Mouse (Mus musculus): ENCODE data around the gene Ccdc124. TPM values are rescaled to one million over a fixed set of nuclear protein-coding genes. Genes with fewer than 3 reads are reported as not detected.

Gene Ccdc124
- polyA plus RNA-seq, 1 experiment from 2014 or later: 182 TPM

DNA sequence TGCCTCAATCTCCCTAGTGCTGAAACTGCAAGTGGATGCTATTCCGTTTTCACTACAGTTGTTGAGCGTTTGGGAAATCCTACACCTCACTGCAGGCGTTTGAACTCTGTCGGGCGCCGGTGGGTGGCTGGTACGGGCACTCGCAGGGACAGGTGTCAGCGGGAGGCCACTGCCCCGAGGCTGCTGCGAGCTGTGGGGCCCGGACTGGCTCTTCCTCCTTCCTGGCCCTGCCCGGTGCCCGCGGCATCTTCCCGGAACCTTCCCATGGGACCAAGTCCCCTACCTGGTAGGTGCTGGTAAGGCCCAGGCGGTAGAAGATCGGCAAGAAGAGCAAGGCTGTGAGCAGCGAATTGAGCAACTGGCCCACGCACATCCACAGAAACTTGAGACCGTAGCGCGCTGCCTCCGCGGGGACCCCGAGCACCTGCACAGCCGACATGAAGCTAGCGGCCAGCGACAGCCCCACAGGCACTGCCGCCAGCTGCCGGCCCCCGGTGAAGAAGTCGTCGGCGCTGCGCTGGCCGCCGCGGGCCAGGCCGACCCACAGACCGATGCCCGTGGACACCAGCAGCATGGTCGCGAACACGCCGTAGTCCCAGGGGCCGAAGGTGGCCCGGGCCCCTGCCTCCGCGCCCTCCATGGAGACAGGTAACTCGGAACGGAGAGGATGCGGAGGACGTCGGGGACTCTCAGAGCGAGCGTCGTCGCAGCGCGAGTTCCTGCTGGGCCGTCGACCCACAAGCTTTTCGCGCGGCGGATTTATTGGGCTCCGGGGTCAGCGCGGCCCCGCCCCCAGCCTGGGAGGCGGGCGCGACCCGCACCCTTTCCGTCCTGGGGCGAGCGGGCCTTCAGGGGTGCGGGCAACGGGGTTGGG lies 18.5 kb upstream of the Ccdc124 start, which contains the start of gene Slc5a5:
Slc5a5 (minus strand) TSS at position 736 of the 874 bp plus-strand sequence.
- WGBS: 5% methylated on average over 79 of the region's 80 CpGs
- no peak for ATAC-seq
- Histone ChIP-seq H3K27me3 (ENCODE audit: control insufficient read depth, insufficient read depth, low read depth, low read length) (peaks cover 51% of the 10 kb centered on the region), H3K9me3 (replicated peaks; ENCODE audit: control insufficient read depth, low read length, poor library complexity, severe bottlenecking) (no peaks in the 10 kb centered on the region), H3K27ac (ENCODE audit: low read length) (no peak within 1 kb of the TSS), H3K4me1 (ENCODE audit: control insufficient read depth, insufficient read depth, low read length) (peaks cover 11% of the 10 kb centered on the region), H3K9ac (ENCODE audit: low read depth, low read length) (peak within 1 kb of the TSS; percentile 34; the same call in 1 of the 2 replicates), H3K36me3 (ENCODE audit: control insufficient read depth, insufficient read depth, low read length) (peaks cover 25% of the 10 kb centered on the region), H3K4me3 (ENCODE audit: low read depth, low read length) (peak within 1 kb of the TSS; percentile 22), H3K4me2 (ENCODE audit: low read length) (peak within 1 kb of the TSS; percentile 31)

DNA sequence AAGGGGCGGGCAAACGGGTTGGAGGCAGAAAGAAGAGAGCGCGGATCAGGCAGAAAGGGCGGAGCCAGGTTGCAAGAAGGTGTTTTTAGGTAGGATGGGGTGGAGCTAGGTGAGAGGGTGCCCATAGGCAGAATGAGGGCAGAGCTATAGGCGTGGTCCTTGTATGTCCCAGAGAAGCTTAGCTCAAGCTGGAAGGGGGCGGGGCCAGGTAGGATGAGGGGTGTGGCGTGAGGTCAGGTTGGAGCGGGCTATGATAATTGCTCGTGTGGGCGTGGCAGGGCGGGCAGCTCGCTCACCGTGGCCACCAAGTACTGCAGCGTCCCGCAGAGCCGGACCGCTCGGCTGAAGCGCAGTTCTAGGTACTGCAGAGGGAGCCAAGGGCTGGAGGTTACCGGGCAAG lies 17.6 kb upstream of the Ccdc124 start:
- peaks cover 9% of the 10 kb centered on the region for H3K4me1 ChIP-seq (ENCODE audit: control insufficient read depth, insufficient read depth, low read length)
- no peak overlapping the region for H3K9ac ChIP-seq (ENCODE audit: low read depth, low read length)
- ATAC-seq: no peak
- peaks cover 51% of the 10 kb centered on the region for H3K27me3 ChIP-seq (ENCODE audit: control insufficient read depth, insufficient read depth, low read depth, low read length)
- H3K9me3 ChIP-seq (replicated peaks; ENCODE audit: control insufficient read depth, low read length, poor library complexity, severe bottlenecking): no peaks in the 10 kb centered on the region
- WGBS: 12% methylated on average over 21 of the region's 21 CpGs
- no peak overlapping the region for H3K27ac ChIP-seq (ENCODE audit: low read length)
- no peak overlapping the region for H3K4me3 ChIP-seq (ENCODE audit: low read depth, low read length)
- H3K4me2 ChIP-seq (ENCODE audit: low read length): no peak overlapping the region
- H3K36me3 ChIP-seq (ENCODE audit: control insufficient read depth, insufficient read depth, low read length): peaks cover 25% of the 10 kb centered on the region

DNA sequence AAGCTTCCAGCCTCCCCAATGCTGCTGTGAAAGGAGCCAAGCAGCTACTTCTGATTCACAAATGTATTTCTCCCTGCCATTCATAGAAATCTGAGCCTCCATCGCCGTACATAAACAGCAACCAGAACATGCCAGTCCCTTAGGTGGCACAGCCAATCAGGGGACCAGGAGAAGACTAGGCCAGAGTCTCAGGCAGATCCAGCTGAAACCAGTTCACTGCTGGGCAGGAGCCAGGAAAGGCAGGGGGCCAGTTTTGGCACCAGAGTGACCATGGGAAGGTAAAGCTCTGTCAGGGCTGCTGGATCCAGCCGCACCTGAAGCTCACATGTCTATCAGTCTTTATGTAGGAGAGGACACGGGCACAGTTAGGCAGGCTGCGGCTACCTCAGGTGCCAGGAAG lies 16.9 kb upstream of the Ccdc124 start:
- no peaks in the 10 kb centered on the region for H3K9me3 ChIP-seq (replicated peaks; ENCODE audit: control insufficient read depth, low read length, poor library complexity, severe bottlenecking)
- no peak overlapping the region for H3K27ac ChIP-seq (ENCODE audit: low read length)
- H3K27me3 ChIP-seq (ENCODE audit: control insufficient read depth, insufficient read depth, low read depth, low read length): peaks cover 51% of the 10 kb centered on the region
- no peak overlapping the region for H3K4me2 ChIP-seq (ENCODE audit: low read length)
- ATAC-seq: no peak
- H3K4me3 ChIP-seq (ENCODE audit: low read depth, low read length): no peak overlapping the region
- 92% methylated on average over 5 of the region's 5 CpGs for WGBS
- H3K9ac ChIP-seq (ENCODE audit: low read depth, low read length): no peak overlapping the region
- H3K4me1 ChIP-seq (ENCODE audit: control insufficient read depth, insufficient read depth, low read length): peaks cover 3% of the 10 kb centered on the region; the same call in 1 of the 2 replicates
- peaks cover 25% of the 10 kb centered on the region for H3K36me3 ChIP-seq (ENCODE audit: control insufficient read depth, insufficient read depth, low read length)

DNA sequence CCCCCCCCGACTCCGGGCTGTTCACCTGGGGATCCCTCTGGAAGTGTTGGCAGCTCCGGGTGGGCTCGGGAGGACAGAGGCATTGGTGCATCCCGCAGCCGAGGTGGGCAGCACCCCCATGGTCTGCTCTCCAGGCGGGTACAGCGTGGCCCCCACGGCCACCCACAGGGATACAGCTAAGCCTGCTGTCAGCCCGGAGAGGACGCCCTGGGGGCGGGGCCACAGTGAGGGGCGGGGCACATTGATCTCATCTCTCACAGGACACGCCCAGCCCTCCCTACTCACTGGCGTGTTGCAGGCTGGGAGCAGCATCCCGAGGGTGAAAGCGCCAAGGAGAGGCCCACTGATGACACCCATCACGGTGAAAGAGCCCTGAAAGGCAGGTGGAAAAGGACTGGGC lies 13.9 kb upstream of the Ccdc124 start:
- no peaks in the 10 kb centered on the region for H3K9me3 ChIP-seq (replicated peaks; ENCODE audit: control insufficient read depth, low read length, poor library complexity, severe bottlenecking)
- under 1% methylated on average over 10 of the region's 18 CpGs for WGBS
- H3K27me3 ChIP-seq (ENCODE audit: control insufficient read depth, insufficient read depth, low read depth, low read length): peaks cover 28% of the 10 kb centered on the region
- no peak overlapping the region for H3K9ac ChIP-seq (ENCODE audit: low read depth, low read length)
- ATAC-seq: no peak
- peak overlapping the region; percentile 26; the same call in 1 of the 2 replicates for H3K4me2 ChIP-seq (ENCODE audit: low read length)
- H3K4me3 ChIP-seq (ENCODE audit: low read depth, low read length): 0 out of 2 replicates have a peak overlapping the region, but pooled peaks have one; percentile 6
- H3K27ac ChIP-seq (ENCODE audit: low read length): no peak overlapping the region
- H3K4me1 ChIP-seq (ENCODE audit: control insufficient read depth, insufficient read depth, low read length): peaks cover 3% of the 10 kb centered on the region; the same call in 1 of the 2 replicates
- H3K36me3 ChIP-seq (ENCODE audit: control insufficient read depth, insufficient read depth, low read length): no peaks in the 10 kb centered on the region

DNA sequence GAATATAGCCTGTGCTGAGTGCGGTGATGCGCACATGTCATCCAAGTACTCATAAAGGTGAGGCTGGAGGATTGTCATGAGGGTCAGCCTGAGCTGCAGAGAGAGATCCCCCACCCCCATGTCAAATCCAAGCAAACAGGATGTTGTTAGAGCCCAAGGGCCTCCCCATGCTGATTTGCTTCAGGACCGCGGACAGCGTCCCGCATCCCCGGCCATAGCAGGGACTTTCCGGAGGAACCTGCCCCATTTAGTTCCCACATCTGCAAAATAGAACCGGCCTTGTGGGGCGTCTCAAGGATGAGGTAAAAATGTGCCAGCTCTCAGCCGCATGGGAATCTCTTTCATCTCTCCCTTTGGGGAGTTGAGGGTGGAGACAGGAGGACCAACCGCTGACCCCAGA lies 11.9 kb upstream of the Ccdc124 start:
- no peaks in the 10 kb centered on the region for H3K9me3 ChIP-seq (replicated peaks; ENCODE audit: control insufficient read depth, low read length, poor library complexity, severe bottlenecking)
- H3K36me3 ChIP-seq (ENCODE audit: control insufficient read depth, insufficient read depth, low read length): no peaks in the 10 kb centered on the region
- H3K27me3 ChIP-seq (ENCODE audit: control insufficient read depth, insufficient read depth, low read depth, low read length): peaks cover 8% of the 10 kb centered on the region
- H3K27ac ChIP-seq (ENCODE audit: low read length): no peak overlapping the region
- H3K4me2 ChIP-seq (ENCODE audit: low read length): no peak overlapping the region
- no peak overlapping the region for H3K9ac ChIP-seq (ENCODE audit: low read depth, low read length)
- 19% methylated on average over 12 of the region's 12 CpGs for WGBS
- ATAC-seq: no peak
- H3K4me3 ChIP-seq (ENCODE audit: low read depth, low read length): no peak overlapping the region
- H3K4me1 ChIP-seq (ENCODE audit: control insufficient read depth, insufficient read depth, low read length): 0 out of 2 replicates have a peak, but pooled peaks cover 3% of the 10 kb centered on the region

DNA sequence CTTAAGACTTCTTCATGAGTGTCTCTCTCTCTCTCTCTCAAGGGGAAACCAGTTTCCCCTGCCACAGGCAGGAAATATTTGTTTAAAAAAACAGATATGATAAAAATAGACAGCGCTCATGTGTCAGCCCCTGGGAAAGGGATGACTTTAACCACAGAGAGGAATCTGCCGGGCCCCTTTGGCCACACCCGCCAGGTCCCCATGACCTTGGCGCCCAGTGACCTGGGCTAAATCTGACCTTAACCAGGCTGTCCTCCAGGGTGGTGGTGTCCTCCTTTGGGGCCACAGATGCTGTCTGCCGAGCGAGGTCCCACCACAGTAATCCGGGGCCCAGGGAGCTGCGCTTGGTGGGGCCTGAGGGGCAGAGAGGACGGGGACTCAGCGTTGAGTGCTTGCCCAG lies 10.9 kb upstream of the Ccdc124 start:
- Histone ChIP-seq H3K9me3 (replicated peaks; ENCODE audit: control insufficient read depth, low read length, poor library complexity, severe bottlenecking) (no peaks in the 10 kb centered on the region), H3K36me3 (ENCODE audit: control insufficient read depth, insufficient read depth, low read length) (no peaks in the 10 kb centered on the region), H3K27ac (ENCODE audit: low read length) (no peak overlapping the region), H3K27me3 (ENCODE audit: control insufficient read depth, insufficient read depth, low read depth, low read length) (no peaks in the 10 kb centered on the region; the same call in 1 of the 2 replicates), H3K9ac (ENCODE audit: low read depth, low read length) (no peak overlapping the region), H3K4me2 (ENCODE audit: low read length) (no peak overlapping the region), H3K4me1 (ENCODE audit: control insufficient read depth, insufficient read depth, low read length) (0 out of 2 replicates have a peak, but pooled peaks cover 3% of the 10 kb centered on the region), H3K4me3 (ENCODE audit: low read depth, low read length) (no peak overlapping the region)
- 88% methylated on average over 10 of the region's 10 CpGs for WGBS
- no peak for ATAC-seq

DNA sequence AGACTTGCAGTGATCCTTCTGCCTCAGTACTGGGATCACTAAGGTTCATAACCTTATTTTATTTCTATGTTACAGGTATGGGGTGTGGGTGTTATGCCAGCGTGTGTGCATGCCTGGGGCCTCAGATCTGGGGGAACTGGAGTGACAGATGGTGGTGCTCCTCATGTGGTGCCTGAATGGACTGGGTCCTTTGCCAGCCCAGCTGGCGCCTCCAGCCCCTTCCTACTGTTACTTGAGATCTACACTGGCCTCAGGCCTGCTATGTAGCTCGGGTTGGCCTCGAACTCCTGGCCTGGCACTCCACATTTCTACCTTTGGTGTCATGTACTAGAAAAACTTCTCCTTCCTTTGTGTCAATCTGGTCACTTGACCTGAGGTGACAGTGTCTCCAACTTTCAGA lies 10.5 kb upstream of the Ccdc124 start:
- Histone ChIP-seq H3K9ac (ENCODE audit: low read depth, low read length) (no peak overlapping the region), H3K4me1 (ENCODE audit: control insufficient read depth, insufficient read depth, low read length) (0 out of 2 replicates have a peak, but pooled peaks cover 3% of the 10 kb centered on the region), H3K27ac (ENCODE audit: low read length) (no peak overlapping the region), H3K36me3 (ENCODE audit: control insufficient read depth, insufficient read depth, low read length) (no peaks in the 10 kb centered on the region), H3K4me3 (ENCODE audit: low read depth, low read length) (no peak overlapping the region), H3K9me3 (replicated peaks; ENCODE audit: control insufficient read depth, low read length, poor library complexity, severe bottlenecking) (no peaks in the 10 kb centered on the region), H3K4me2 (ENCODE audit: low read length) (no peak overlapping the region), H3K27me3 (ENCODE audit: control insufficient read depth, insufficient read depth, low read depth, low read length) (no peaks in the 10 kb centered on the region; the same call in 1 of the 2 replicates)
- WGBS: 90% methylated on average over 4 of the region's 4 CpGs
- no peak for ATAC-seq

DNA sequence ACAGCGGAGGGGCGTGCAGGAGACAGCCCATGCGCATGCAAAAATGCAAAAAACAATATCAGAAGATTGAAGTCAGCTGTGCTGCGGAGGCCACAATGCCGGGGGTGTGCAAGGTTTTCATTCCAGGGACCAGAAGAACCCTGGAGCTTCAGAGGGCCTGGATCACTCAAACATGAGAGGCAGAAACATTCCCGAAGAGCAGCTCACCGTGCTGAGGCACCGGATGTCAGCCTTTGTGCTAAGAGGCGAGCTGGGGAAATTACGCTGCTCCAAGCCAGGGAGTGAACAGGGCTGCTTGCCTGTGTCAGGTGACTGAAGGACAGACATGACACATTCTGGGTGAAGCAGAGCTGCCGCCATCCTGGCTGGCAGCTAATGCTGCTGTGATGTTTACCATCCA lies 6.8 kb upstream of the Ccdc124 start:
- H3K27ac ChIP-seq (ENCODE audit: low read length): no peak overlapping the region
- no peak for ATAC-seq
- no peak overlapping the region for H3K4me3 ChIP-seq (ENCODE audit: low read depth, low read length)
- H3K4me2 ChIP-seq (ENCODE audit: low read length): no peak overlapping the region
- no peaks in the 10 kb centered on the region for H3K9me3 ChIP-seq (replicated peaks; ENCODE audit: control insufficient read depth, low read length, poor library complexity, severe bottlenecking)
- 0 out of 2 replicates have a peak overlapping the region, but pooled peaks have one; percentile 23 for H3K9ac ChIP-seq (ENCODE audit: low read depth, low read length)
- no peaks in the 10 kb centered on the region for H3K27me3 ChIP-seq (ENCODE audit: control insufficient read depth, insufficient read depth, low read depth, low read length)
- no peaks in the 10 kb centered on the region for H3K4me1 ChIP-seq (ENCODE audit: control insufficient read depth, insufficient read depth, low read length)
- no peaks in the 10 kb centered on the region for H3K36me3 ChIP-seq (ENCODE audit: control insufficient read depth, insufficient read depth, low read length)
- WGBS: 38% methylated on average over 11 of the region's 11 CpGs

DNA sequence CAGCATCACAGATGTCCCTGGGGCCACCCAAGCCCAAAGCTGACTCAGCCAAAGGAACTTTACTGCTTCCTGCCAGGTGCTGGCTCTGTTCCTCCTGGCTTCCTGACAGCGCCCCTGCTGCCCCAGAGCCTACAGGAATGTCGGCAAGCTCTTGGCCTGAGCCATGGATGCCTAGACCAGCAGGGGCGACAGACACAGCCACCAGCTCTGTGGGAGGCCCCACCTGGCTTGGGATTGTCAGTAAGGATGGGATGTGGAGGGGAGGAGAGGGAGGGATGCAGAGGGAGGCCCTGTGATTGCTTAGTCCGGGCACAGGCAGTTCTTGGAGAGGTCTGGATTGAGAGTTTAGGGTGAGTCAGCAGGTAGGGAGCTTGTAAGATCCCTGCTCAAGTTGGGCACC lies 6.4 kb upstream of the Ccdc124 start:
- H3K36me3 ChIP-seq (ENCODE audit: control insufficient read depth, insufficient read depth, low read length): no peaks in the 10 kb centered on the region
- H3K4me1 ChIP-seq (ENCODE audit: control insufficient read depth, insufficient read depth, low read length): no peaks in the 10 kb centered on the region
- H3K27ac ChIP-seq (ENCODE audit: low read length): no peak overlapping the region
- H3K9ac ChIP-seq (ENCODE audit: low read depth, low read length): 0 out of 2 replicates have a peak overlapping the region, but pooled peaks have one; percentile 23
- no peaks in the 10 kb centered on the region for H3K9me3 ChIP-seq (replicated peaks; ENCODE audit: control insufficient read depth, low read length, poor library complexity, severe bottlenecking)
- no peak for ATAC-seq
- H3K4me2 ChIP-seq (ENCODE audit: low read length): no peak overlapping the region
- 13% methylated on average over 4 of the region's 4 CpGs for WGBS
- no peak overlapping the region for H3K4me3 ChIP-seq (ENCODE audit: low read depth, low read length)
- H3K27me3 ChIP-seq (ENCODE audit: control insufficient read depth, insufficient read depth, low read depth, low read length): no peaks in the 10 kb centered on the region
